8 mouse cellular contexts compared by ENCODE assay signal in the genomic region with DNA sequence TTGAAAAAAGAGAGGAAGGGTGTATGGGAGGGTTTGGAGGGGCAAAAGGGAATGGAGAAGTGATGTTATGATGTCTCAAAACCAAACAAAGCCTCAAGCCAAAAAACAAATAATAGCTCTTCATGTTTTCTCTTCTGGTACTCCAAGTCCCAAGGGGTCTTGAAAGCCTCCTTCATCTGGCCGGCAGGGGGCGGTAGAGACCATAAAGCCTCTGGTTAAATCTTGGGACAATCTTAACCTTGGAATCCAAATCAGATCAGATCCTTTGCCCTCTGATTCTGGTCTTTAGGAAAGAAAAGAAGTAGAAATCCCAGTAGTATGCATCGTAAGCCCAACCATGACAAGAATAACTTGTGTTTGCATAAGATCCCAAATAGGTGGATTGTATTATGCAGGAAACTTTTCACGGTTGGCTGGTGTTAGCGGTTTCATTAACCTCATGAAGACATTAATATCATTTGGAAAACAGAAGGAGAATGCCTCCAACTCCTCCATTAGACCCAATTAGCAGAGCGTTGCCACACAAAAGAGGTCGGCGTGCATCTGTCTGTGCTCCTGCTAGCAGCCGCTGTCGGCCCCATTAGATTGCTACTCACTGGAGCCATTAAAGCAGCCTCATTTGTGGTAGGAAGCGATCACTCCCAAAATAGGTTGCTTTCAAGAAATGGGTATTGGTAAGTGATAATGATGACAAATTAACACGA.
DNase-seq lines count a peak whose midpoint lies in the region; ATAC-seq and TF ChIP-seq lines count a peak whose summit lies in the region.

No protein-coding gene starts in this region.

- no peak overlapping the region for H3K4me2 ChIP-seq in kidney, embryonic 14.5 days (replicated peaks; ENCODE audit: low read depth, low read length)

- ATAC-seq in kidney, embryonic 14.5 days (ENCODE audit: low FRiP score, low TSS enrichment): 0 out of 2 replicates have a peak, but pooled peaks have one; percentile 20

- no peaks in the 10 kb centered on the region for H3K9me3 ChIP-seq in kidney, embryonic 14.5 days (ENCODE audit: control insufficient read depth, low read length)

- TF ChIP-seq CTCF in lung, adult 2 months (IDR thresholded peaks at IDR 0.05; ENCODE audit: insufficient read depth, low read length): peak; percentile 50

- H3K27ac ChIP-seq in kidney, embryonic 14.5 days (ENCODE audit: low read depth, low read length): no peak overlapping the region

- H3K27me3 ChIP-seq in kidney, embryonic 14.5 days (ENCODE audit: control insufficient read depth, insufficient read depth, low read length): no peaks in the 10 kb centered on the region

- no peak for TF ChIP-seq POLR2A in lung, adult 2 months (IDR thresholded peaks at IDR 0.05; ENCODE audit: borderline replicate concordance, extremely low read depth, low read depth, low read length)

- no peaks in the 10 kb centered on the region for H3K36me3 ChIP-seq in kidney, embryonic 14.5 days (ENCODE audit: control insufficient read depth, insufficient read depth, low read length)

- H3K4me3 ChIP-seq in kidney, embryonic 14.5 days (ENCODE audit: low read length): no peak overlapping the region
- H3K4me3 ChIP-seq in lung, adult 2 months (replicated peaks; ENCODE audit: extremely low read depth, low read depth, low read length): no peak overlapping the region

- peak; percentile 4 to 6 for DNase-seq in urinary bladder, adult 18-20 months (ENCODE audit: low spot score in 2 of 2)
- DNase-seq in urinary bladder, postnatal 10 days (ENCODE audit: low spot score): no peak
- DNase-seq in cerebellum, adult 18-20 months: peak; percentile 50 to 75
- DNase-seq in forelimb bud, embryonic 11.5 days (ENCODE audit: low read depth, low spot score): peak; percentile 74
- peak; percentile 30 for DNase-seq in lung, adult 2 months
- peak; percentile 80 to 85 for DNase-seq in right cerebral cortex, adult 2 months (ENCODE audit: low spot score in 2 of 2)
- DNase-seq in MN1 (ENCODE audit: low spot score): no peak

- no peak overlapping the region for H3K9ac ChIP-seq in kidney, embryonic 14.5 days (ENCODE audit: low read depth, low read length)

- H3K4me1 ChIP-seq in kidney, embryonic 14.5 days (ENCODE audit: control insufficient read depth, insufficient read depth, low read length): no peaks in the 10 kb centered on the region
- no peaks in the 10 kb centered on the region for H3K4me1 ChIP-seq in lung, adult 2 months (ENCODE audit: control insufficient read depth, insufficient read depth, low read length)

- WGBS in kidney, embryonic 14.5 days: 65% methylated on average over 12 of the region's 12 CpGs
- WGBS in lung, adult 2 months: 73% methylated on average over 12 of the region's 12 CpGs

Comparison
In these comparisons a context has a peak if more than half of its experiments do, and no peak if none do; other contexts are left out.
1. DNase-seq: peak in urinary bladder, adult 18-20 months (2 of 2), cerebellum, adult 18-20 months (2 of 2), forelimb bud, embryonic 11.5 days (single experiment), lung, adult 2 months (single experiment) and right cerebral cortex, adult 2 months (2 of 2); none in urinary bladder, postnatal 10 days (single experiment) and MN1 (single experiment).